Mouse (Mus musculus): ENCODE data around the gene Gmcl1. TPM values are rescaled to one million over a fixed set of nuclear protein-coding genes. Genes with fewer than 3 reads are reported as not detected.

Gmcl1 gene
- polyA plus RNA-seq, 1 experiment from 2014 or later, result 19.8 TPM

Other genes starting within 250 kb of the Gmcl1 start
- 297 and 312 TPM in 2 replicates for gene Pcbp1, start 207.1 kb downstream of the Gmcl1 start, polyA plus RNA-seq (2014; fragmentation: Nextera tagmentation; extraction: Ambion mirVana)
- 0.18 TPM in 1 of 2 replicates, not detected in the other for gene Asprv1, start 105.2 kb downstream of the Gmcl1 start, polyA plus RNA-seq (2014; fragmentation: Nextera tagmentation; extraction: Ambion mirVana)
- 7.6 and 9.2 TPM in 2 replicates for gene Mxd1, start 64.2 kb downstream of the Gmcl1 start, polyA plus RNA-seq (2014; fragmentation: Nextera tagmentation; extraction: Ambion mirVana)
- 81.3 and 81.9 TPM in 2 replicates for gene Snrnp27, start 48.9 kb downstream of the Gmcl1 start, polyA plus RNA-seq (2014; fragmentation: Nextera tagmentation; extraction: Ambion mirVana)
- 24.6 and 30.3 TPM in 2 replicates for gene Anxa4, start 60.2 kb upstream of the Gmcl1 start, polyA plus RNA-seq (2014; fragmentation: Nextera tagmentation; extraction: Ambion mirVana)
- gene Aak1, start 116.1 kb upstream of the Gmcl1 start, polyA plus RNA-seq (2014; fragmentation: Nextera tagmentation; extraction: Ambion mirVana), result 19.5 and 23.3 TPM in 2 replicates